Mouse (Mus musculus) skeletal muscle tissue, adult 2 months (tissue): Measurements from ENCODE around the gene Arhgap45.

Source experiments
- DNase-seq: peaks from one replicate; pipeline ENCODE4 v3.0.0-alpha.2; 2012; ENCODE audit warnings: low read depth, low spot score

The Arhgap45 gene

DNA sequence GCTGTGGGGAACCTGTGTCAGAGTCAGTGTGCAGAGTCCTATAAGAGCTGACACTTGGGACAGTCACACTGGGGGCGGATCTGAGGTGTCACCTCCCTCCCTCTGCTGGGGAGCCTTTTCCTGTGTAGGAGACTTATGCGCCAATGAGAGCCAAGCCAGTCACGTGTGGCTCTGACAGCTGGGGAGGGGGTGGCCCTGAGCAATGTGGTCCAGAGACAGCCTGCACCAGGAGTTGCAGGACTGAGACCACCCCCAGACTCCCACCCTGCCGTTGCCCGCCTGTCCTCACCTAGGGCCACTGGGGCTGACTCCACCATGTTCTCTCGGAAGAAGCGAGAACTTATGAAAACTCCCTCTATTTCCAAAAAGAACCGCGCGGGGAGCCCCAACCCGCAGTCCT, at the start of gene Arhgap45:
Gene Arhgap45, plus strand, starts transcription at position 143 of the 400 bp plus-strand sequence.
- DNase-seq: peak; percentile 59

DNA sequence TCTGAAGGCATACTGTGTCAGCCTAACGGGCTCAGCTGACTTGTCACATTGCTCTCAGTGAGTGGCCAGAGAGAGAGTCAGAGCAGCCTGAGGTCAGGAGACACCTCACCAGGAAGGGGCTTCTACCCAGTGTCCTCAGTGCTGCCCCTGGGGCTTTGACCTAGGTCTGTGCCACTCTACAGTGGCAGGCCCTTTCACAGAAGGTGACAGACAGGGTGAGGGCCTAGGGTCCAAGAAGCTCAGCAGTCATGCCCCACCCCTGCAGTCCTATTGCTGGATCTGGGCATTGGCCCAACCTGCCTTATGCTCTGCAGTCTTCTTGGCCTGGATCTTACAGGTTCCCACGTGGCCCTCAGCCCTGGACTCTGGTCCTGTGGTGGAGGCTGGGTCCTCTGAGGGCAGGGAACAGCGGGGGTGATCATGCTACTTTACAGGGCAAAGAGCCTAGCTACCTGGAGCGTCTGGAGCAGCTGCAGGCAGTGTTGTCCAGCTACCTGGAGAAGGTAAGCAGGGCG, 49.5 kb upstream of the Arhgap45 start:
- peak; percentile 55 for DNase-seq

GRCm38 (mm10) chr10:79968181-79968580, 48.3 kb upstream of the Arhgap45 start:
- no peak for DNase-seq

DNA sequence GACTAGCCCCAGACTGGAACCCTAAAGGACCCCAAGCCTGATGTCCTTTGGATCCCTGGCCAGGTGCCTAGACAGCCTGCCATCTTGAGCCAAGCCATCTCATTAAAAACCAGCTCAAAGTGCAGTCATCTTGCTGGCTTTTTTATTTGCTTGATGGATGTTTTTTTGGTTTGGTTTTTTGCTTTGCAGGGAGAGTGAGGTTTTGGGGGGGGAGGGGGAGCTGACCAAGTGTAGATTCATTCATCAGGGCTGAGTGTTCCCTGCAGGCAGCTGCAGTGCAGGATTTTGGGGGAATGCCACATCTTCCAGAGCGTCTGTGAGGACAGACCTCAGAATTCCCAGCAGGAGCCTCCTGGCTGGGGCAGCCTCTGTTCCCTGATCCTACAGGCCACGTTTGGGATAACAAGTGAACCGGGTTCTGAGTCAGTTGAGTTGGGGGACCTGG, 47.3 kb upstream of the Arhgap45 start:
- no peak for DNase-seq

DNA sequence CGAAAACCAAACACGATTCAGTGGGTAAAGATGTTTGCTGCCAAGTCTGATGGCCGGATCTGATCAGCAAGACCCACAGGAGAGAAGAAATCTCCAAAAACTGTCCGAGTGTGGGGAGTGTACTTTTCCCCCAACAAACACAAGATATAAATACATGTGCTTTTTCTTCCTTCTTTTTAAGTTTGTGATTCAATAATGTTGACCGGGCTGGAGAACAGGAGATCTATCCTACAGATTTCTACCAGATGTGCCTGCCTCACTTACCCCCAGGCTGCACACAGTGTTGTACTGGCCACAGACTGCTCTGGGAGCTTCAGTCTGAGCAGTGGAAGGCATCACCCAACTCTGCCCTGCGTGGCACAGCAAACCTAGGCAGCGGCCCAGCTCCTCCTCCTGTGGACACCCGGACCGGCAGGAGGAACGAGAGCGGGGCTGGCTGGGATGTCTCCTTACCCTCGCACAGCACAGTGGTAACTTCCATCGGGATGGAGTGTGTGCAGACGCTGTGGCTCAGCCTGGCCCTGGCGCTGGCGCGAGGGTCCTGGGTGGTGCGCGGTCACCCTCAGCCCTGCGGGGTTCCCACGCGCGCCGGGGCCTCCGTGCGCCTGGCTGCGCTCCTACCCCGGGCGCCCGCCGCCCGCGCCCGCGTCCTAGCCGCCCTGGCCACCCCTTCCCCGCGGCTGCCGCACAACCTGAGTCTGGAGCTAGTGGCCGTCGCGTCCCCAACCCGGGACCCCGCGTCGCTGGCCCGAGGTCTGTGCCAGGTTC, 45.9 kb upstream of the Arhgap45 start, which contains the start of gene Grin3b:
Gene Grin3b, plus strand, starts transcription at position 301 of the 768 bp plus-strand sequence.
- no peak for DNase-seq

DNA sequence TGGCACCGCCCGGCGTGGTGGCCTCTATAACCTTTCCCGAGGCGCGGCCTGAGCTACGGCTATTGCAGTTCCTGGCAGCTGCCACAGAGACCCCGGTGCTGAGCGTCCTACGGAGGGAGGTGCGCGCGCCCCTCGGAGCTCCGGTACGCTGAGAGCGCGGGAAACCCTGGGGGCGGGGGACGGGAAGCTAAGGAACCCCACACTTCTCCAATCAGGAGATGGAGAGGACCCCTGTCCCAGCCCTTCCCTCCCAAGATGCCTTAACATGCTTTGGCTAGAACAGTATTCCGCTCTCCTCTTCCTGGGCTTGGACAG, 45.3 kb upstream of the Arhgap45 start:
- no peak for DNase-seq

DNA sequence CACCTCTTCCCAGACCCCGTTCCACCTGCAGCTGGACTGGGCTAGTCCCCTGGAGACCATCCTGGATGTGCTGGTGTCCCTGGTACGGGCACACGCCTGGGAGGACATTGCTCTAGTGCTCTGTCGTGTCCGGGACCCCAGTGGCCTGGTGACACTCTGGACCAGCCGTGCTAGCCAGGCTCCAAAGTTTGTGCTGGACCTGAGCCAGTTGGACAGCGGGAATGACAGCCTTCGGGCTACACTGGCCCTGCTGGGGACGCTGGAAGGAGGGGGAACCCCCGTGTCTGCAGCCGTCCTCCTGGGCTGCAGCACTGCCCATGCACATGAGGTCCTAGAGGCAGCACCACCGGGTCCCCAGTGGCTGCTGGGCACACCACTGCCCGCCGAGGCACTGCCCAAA, 43.6 kb upstream of the Arhgap45 start:
- no peak for DNase-seq

- DNase-seq: no peak
Measured at GRCm38 (mm10) chr10:79974087-79974486, 42.4 kb upstream of the Arhgap45 start.

DNA sequence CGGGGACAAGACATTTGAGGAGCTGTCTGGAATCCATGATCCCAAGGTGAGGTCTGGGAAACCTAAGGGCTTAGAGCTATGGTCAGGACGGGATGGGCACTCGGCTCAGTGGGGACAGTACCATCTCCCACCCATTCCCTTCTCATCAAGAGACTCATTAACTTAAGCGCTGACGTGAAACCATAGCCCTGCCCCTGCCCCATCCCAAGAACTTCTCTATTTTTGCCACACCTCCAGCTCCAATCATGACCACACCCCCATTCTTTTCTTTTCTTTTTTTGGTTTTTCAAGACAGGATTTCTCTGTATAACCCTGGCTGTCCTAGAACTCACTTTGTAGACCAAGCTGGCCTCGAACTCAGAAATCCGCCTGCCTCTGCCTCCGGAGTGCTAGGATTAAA, 41.8 kb upstream of the Arhgap45 start:
- DNase-seq: no peak

DNA sequence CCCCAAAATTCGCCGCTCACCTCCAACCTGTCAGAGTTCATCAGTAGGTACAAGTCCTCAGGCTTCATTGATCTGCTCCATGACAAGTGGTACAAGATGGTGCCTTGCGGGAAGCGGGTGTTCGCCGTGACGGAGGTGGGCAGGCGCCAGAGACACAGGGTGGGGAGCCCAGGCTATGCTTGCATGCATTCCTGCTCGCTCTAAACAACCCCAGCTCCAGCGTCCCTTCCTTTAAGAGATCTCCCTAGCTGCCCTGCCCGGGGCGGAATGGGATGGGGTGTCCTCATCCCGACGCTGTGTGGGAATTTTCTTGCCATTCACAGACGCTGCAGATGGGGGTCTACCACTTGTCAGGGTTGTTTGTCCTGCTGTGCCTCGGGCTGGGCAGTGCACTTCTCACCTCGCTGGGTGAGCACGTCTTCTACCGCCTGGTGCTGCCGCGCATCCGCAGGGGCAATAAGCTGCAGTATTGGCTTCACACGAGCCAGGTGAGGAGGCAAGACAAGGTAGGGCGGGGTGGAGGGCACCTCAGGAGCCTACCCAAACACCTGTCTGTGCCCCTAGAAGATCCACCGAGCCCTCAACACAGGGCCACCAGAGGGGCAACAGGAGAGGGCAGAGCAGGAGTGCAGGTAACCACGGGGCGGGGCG, 40.3 kb upstream of the Arhgap45 start:
- no peak for DNase-seq

- no peak for DNase-seq
Measured at GRCm38 (mm10) chr10:79976722-79977107, 39.7 kb upstream of the Arhgap45 start.

DNA sequence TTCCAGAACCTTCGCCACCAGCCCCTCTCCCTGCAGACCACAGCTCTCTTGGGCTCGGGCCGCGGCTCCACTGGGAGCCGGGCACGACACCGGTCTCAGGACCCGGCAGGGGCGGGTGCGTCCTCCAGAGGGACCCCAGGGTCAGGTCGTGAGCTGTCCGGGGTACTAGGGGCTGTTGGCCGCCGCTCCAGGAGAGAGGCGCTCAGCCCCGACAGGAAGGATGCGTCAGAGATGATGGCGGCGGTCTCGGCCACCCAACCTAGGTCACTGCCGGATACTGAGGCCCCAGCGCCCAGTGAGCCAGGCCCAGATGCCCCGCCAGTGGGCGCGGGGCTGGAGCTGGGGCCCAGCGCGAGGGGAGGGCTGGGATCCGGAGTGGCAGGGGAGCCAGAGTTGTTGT, 39.1 kb upstream of the Arhgap45 start:
- DNase-seq: no peak

GRCm38 (mm10) chr10:79978061-79978460, 38.4 kb upstream of the Arhgap45 start:
- no peak for DNase-seq

DNA sequence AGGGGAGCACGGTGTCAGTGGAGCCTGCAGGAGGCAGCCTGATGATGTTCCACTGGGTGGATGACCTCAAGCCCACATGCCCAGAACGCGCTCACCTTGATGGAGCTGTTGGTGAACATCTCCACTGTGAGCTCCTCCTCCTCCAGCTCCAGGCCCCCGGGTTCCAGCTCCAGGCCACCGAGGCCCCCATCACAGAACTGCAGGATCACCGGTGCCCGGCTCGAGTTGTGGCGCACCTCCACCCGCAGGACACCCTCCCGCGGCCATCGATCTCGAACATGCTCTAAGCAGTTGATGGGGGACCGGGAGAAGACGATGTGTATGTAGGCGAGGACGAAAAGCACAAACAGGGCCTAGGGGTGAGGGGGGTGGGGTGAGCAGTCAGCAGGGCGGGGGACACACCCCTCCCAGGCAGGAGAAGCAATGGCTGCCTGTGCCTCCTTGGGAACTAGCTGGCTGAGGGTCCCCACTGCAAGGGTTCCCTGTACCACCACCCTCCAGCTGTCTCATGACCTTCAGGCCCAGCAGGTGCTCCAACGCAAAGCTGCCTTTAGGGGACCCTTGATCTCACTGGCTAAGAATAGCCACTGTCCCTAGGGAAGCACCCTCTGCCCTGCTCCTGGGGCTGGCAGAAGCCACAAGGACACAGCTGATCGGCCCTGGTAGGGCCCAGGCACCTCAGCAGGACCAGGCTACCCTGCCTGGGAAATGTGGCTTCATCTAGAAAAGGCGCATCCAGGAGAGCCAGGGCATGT, 36.9 kb upstream of the Arhgap45 start:
- peak; percentile 83 for DNase-seq

GRCm38 (mm10) chr10:79983205-79983604, 33.2 kb upstream of the Arhgap45 start:
- no peak for DNase-seq

DNA sequence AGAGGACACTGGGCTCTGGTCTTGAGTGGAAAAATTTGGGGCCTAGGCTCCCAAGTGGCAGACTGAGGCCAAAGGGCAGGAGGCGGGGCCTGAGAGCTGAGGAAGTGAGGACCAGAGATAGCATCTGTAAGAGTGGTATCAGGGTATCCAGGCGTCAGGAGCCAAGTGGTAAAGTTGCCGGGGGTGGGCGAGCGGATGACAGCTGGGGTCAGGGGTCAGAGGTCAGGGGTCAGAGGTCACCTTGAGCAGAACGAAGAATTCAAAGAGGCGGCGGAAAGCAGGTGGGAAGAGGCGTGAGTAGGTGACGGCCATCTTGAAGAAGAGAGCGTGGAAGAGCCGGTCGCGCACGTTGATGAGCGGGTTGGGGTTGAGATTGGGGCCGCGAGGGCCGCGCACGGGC, 32.8 kb upstream of the Arhgap45 start:
- DNase-seq: peak; percentile 71

- peak; percentile 78 for DNase-seq
Measured at GRCm38 (mm10) chr10:79984195-79984816, 32.1 kb upstream of the Arhgap45 start, which contains the start of gene Tmem259. Gene Tmem259, minus strand, starts transcription at chr10:79984330.

GRCm38 (mm10) chr10:79984871-79985270, 31.6 kb upstream of the Arhgap45 start:
- peak; percentile 99 for DNase-seq

GRCm38 (mm10) chr10:79985334-79986231, 30.9 kb upstream of the Arhgap45 start:
- DNase-seq: peak; percentile 65

GRCm38 (mm10) chr10:79986232-79986878, 30.1 kb upstream of the Arhgap45 start:
- DNase-seq: no peak
